Mouse (Mus musculus) embryonic fibroblast, embryonic 13.5 days (primary cell): ENCODE measurements around the gene Dpm3.

Experiments used
- CTCF ChIP-seq: IDR thresholded peaks from 2 replicates; pipeline ENCODE4 v1.5.1; 2011; ENCODE audit warnings: mild to moderate bottlenecking, control low read depth, low read length, moderate library complexity, borderline replicate concordance; ENCODE audit not compliant: insufficient read depth
- POLR2A ChIP-seq: IDR thresholded peaks from 2 replicates; pipeline ENCODE4 v1.6.1; 2011; ENCODE audit warnings: low read depth, mild to moderate bottlenecking, control low read depth, low read length, moderate library complexity

- TF ChIP-seq POLR2A = no peak
- TF ChIP-seq CTCF = no peak
Measured at GRCm38 (mm10) chr3:89229276-89229675, 29.9 kb upstream of the Dpm3 start.
